Mouse (Mus musculus) intestine, postnatal 0 days (tissue): ENCODE results near the gene Mtor. TPM values are rescaled to one million over a fixed set of nuclear protein-coding genes. Genes with fewer than 3 reads are reported as not detected.

Experiments
- ATAC-seq: fragments of 200-750 bp; cut with Nextera tagmentation; 2 replicates; pipeline ENCODE4 v1.8.0; 2017; ENCODE audit warnings: mild to moderate bottlenecking, moderate TSS enrichment, moderate library complexity
- H3K27ac ChIP-seq: fragments of 300-500 bp; sonication (generic); 2 replicates; pipeline ENCODE4 v1.5.1; 2014; ENCODE audit warnings: mild to moderate bottlenecking, low read depth, low read length, moderate library complexity
- H3K27me3 ChIP-seq: fragments of 300-500 bp; sonication (generic); replicated peaks from 2 replicates; pipeline ENCODE4 v1.6.1; 2014; ENCODE audit warnings: low read length, mixed read lengths; ENCODE audit not compliant: control insufficient read depth, insufficient read depth
- H3K36me3 ChIP-seq: fragments of 300-500 bp; sonication (generic); 2 replicates; pipeline ENCODE4 v1.6.1; 2014; ENCODE audit warnings: mild to moderate bottlenecking, moderate library complexity; ENCODE audit not compliant: control insufficient read depth, insufficient read depth
- H3K4me1 ChIP-seq: fragments of 300-500 bp; sonication (generic); replicated peaks from 2 replicates; pipeline ENCODE4 v1.6.1; 2014; ENCODE audit warnings: antibody characterized with exemption, low read length, mixed read lengths; ENCODE audit not compliant: control insufficient read depth, insufficient read depth
- H3K4me2 ChIP-seq: fragments of 300-500 bp; sonication (generic); replicated peaks from 2 replicates; pipeline ENCODE4 v1.6.1; 2014; ENCODE audit warnings: low read depth, mild to moderate bottlenecking, moderate library complexity
- H3K4me3 ChIP-seq: fragments of 300-500 bp; sonication (generic); 2 replicates; pipeline ENCODE4 v1.5.1; 2014; ENCODE audit warnings: low read depth, low read length
- H3K9ac ChIP-seq: fragments of 300-500 bp; sonication (generic); 2 replicates; pipeline ENCODE4 v1.6.1; 2014; ENCODE audit warnings: mild to moderate bottlenecking, low read depth, low read length
- H3K9me3 ChIP-seq: fragments of 300-500 bp; sonication (generic); 2 replicates; pipeline ENCODE4 v1.6.1; 2016; ENCODE audit warnings: mixed run types; ENCODE audit not compliant: control insufficient read depth
- CTCF ChIP-seq: sonication (generic); IDR thresholded peaks from 2 replicates; pipeline ENCODE4 v1.5.1; 2016; ENCODE audit warnings: low read depth, mild to moderate bottlenecking, control low read depth, antibody characterized with exemption, moderate library complexity
- WGBS: fragments of 180-500 bp; shearing (Covaris S2); extraction: QIAGEN DNeasy Blood & Tissue Kit; methylation state at CpG from one replicate; pipeline ENCODE4 v1.1.7; 2014; 5-methylcytosine and 5-hydroxymethylcytosine counted together
- polyA plus RNA-seq: library from polyadenylated mRNA; unstranded; fragments of >200 nt; fragmentation: Nextera tagmentation; extraction: Ambion mirVana; gene quantifications from 2 replicates; pipeline ENCODE4 v1.2.1, GENCODE M21; 2015

Mtor gene
- polyA plus RNA-seq, 1 experiment from 2014 or later = 14.3 TPM

DNA sequence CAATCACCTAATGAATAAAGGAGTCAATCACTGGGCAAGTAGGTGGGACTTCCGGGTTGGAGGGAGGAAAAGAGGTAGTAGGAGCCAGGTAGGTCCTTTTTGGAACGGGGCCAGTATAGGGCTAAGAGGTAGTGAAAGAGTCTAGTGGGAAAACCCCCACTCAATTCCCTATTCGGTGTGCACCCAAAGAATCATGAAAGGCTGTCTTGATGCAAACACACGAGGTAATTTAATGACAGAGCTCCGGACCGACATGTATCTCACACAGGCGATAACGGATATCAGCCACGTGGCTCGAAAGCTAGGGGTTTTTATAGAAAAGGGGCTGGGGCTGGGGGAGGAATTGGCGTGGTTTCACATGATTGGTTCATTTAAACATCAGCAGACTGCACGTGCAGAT lies 150.4 kb downstream of the Mtor start:
- WGBS = 94% methylated on average over 12 of the region's 12 CpGs
- Histone ChIP-seq H3K4me2 (no peak overlapping the region), H3K9me3 (no peaks in the 10 kb centered on the region), H3K4me1 (no peaks in the 10 kb centered on the region), H3K36me3 (peaks cover 29% of the 10 kb centered on the region; the same call in 1 of the 2 replicates), H3K27me3 (no peaks in the 10 kb centered on the region), H3K27ac (no peak overlapping the region), H3K9ac (no peak overlapping the region), H3K4me3 (no peak overlapping the region)
- no peak for ATAC-seq
- no peak for TF ChIP-seq CTCF

GRCm38 (mm10) chr4:148600316-148600715 lies 151.9 kb downstream of the Mtor start:
- no peak overlapping the region for H3K4me2 ChIP-seq
- no peaks in the 10 kb centered on the region for H3K9me3 ChIP-seq
- H3K27ac ChIP-seq = no peak overlapping the region
- H3K36me3 ChIP-seq = peaks cover 15% of the 10 kb centered on the region; the same call in 1 of the 2 replicates
- H3K9ac ChIP-seq = no peak overlapping the region
- H3K4me3 ChIP-seq = no peak overlapping the region
- no peak for TF ChIP-seq CTCF
- no peaks in the 10 kb centered on the region for H3K27me3 ChIP-seq
- no peak for ATAC-seq
- H3K4me1 ChIP-seq = no peaks in the 10 kb centered on the region
- 67% methylated on average over 4 of the region's 4 CpGs for WGBS

- Histone ChIP-seq H3K9ac (no peak overlapping the region), H3K4me2 (no peak overlapping the region), H3K27ac (no peak overlapping the region), H3K4me1 (no peaks in the 10 kb centered on the region), H3K36me3 (0 out of 2 replicates have a peak, but pooled peaks cover 4% of the 10 kb centered on the region), H3K4me3 (no peak overlapping the region), H3K9me3 (no peaks in the 10 kb centered on the region), H3K27me3 (no peaks in the 10 kb centered on the region)
- WGBS = 78% methylated on average over 4 of the region's 4 CpGs
- ATAC-seq = no peak
- TF ChIP-seq CTCF = no peak
These were observed 153.5 kb downstream of the Mtor start for GRCm38 (mm10) chr4:148601871-148602270.

GRCm38 (mm10) chr4:148602357-148603120 lies 154.1 kb downstream of the Mtor start, which contains the start of gene Masp2:
TSS of gene Masp2 (plus strand) at chr4:148602554.
- 81% methylated on average over 14 of the region's 14 CpGs for WGBS

GRCm38 (mm10) chr4:148603376-148604139 lies 155.1 kb downstream of the Mtor start:
- Histone ChIP-seq H3K27ac (no peak overlapping the region), H3K27me3 (no peaks in the 10 kb centered on the region), H3K9me3 (no peaks in the 10 kb centered on the region), H3K4me2 (no peak overlapping the region), H3K4me3 (no peak overlapping the region), H3K4me1 (no peaks in the 10 kb centered on the region), H3K9ac (no peak overlapping the region), H3K36me3 (0 out of 2 replicates have a peak, but pooled peaks cover 3% of the 10 kb centered on the region)
- no peak for TF ChIP-seq CTCF
- ATAC-seq = no peak
- WGBS = 74% methylated on average over 10 of the region's 10 CpGs

More at GRCm38 (mm10) chr4:148602357-148603120, 154.1 kb downstream of the Mtor start, which contains the start of gene Masp2:
- no peak within 1 kb of the TSS for H3K27ac ChIP-seq
- H3K4me1 ChIP-seq = no peaks in the 10 kb centered on the region
- no peak for ATAC-seq
- no peak within 1 kb of the TSS for H3K4me3 ChIP-seq
- H3K9ac ChIP-seq = no peak within 1 kb of the TSS
- no peak for TF ChIP-seq CTCF
- H3K4me2 ChIP-seq = no peak within 1 kb of the TSS
- 0 out of 2 replicates have a peak, but pooled peaks cover 4% of the 10 kb centered on the region for H3K36me3 ChIP-seq
- H3K9me3 ChIP-seq = no peaks in the 10 kb centered on the region
- H3K27me3 ChIP-seq = no peaks in the 10 kb centered on the region

DNA sequence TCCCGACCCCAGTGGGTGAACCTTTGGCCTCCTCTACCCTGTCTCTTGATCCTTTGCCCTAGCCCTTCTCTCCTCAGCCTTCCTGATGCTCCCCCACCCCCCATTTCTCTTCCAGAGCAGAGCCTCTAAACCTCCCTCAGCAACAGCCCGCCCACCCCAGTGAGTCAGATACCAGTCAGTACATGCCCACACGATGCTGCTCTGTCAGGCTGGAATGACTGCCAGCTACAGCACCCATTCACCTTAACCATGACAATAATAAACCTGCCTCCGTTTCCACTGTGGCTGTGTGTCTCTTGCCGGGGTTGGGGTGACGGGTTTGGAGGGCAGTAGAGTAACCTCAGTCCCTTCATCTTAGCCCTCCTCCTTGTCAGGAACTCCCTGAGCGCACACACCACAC lies 155.7 kb downstream of the Mtor start:
- H3K9ac ChIP-seq = no peak overlapping the region
- no peak for ATAC-seq
- no peak overlapping the region for H3K4me3 ChIP-seq
- 81% methylated on average over 7 of the region's 7 CpGs for WGBS
- no peaks in the 10 kb centered on the region for H3K27me3 ChIP-seq
- no peak overlapping the region for H3K27ac ChIP-seq
- no peaks in the 10 kb centered on the region for H3K9me3 ChIP-seq
- no peak overlapping the region for H3K4me2 ChIP-seq
- no peaks in the 10 kb centered on the region for H3K4me1 ChIP-seq
- TF ChIP-seq CTCF = no peak
- H3K36me3 ChIP-seq = no peaks in the 10 kb centered on the region
